Mouse (Mus musculus): ENCODE data around the gene Mical3. TPM values are rescaled to one million over a fixed set of nuclear protein-coding genes. Genes with fewer than 3 reads are reported as not detected.

The Mical3 gene
- total and polyA plus RNA-seq, 2 experiments from 2014 or later, result 30.8 to 94.8 TPM

DNA sequence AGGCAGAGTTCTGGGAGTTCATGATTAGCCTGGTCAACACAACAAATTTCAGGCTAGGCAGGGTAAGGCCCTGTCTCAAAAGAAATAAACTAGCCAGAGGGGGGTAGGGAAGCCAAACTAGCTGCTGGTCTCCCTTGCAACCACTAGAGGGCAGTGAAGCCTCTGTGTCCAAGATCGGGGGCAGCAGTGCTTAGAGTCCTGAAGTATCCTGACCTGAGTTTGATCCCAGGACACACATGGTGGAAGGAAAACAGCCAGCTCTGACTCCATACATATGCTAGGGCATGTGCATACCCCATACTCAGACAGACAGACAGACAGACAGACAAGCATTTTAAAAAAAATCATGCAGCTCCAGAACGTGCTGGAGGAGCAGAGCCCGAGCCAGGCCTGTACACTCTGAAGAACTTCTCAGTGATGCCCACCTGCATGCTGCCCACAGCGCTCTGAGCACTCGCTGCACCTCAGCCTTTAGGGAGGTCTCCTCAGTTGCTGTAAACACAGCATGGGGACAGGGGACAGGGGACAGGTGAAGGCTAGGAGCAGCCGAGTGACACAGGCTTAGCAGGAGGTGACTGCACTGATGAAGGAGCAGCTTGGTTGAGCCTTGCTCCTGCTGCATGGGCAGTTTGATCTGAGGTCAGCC lies 232.5 kb downstream of the Mical3 start:
- DNase-seq (ENCODE audit: low spot score) (peak; percentile 57), ATAC-seq (ENCODE audit: insufficient read depth, low read depth) (peak; percentile 71; the same call in 1 of the 2 replicates)
- H3K9ac ChIP-seq (replicated peaks; ENCODE audit: low read depth, low read length), result no peak overlapping the region
- 70% methylated on average over 6 of the region's 6 CpGs for WGBS
- no peaks in the 10 kb centered on the region for H3K4me1 ChIP-seq (ENCODE audit: control insufficient read depth, insufficient read depth)
- no peaks in the 10 kb centered on the region; the same call in 1 of the 2 replicates for H3K36me3 ChIP-seq (replicated peaks; ENCODE audit: control insufficient read depth, insufficient read depth, low read length)
- H3K4me3 ChIP-seq (ENCODE audit: low read depth, low read length), result no peak overlapping the region
- TF ChIP-seq EP300 (IDR thresholded peaks at IDR 0.05; ENCODE audit: low read depth), result no peak
- TF ChIP-seq CTCF (IDR thresholded peaks at IDR 0.05; ENCODE audit: low read depth), result peak; percentile 90
- no peak overlapping the region for H3K4me2 ChIP-seq (ENCODE audit: low read depth, low read length)
- no peak overlapping the region for H3K27ac ChIP-seq (ENCODE audit: low read depth)
- H3K9me3 ChIP-seq (replicated peaks; ENCODE audit: control insufficient read depth, low read length), result no peaks in the 10 kb centered on the region
- no peaks in the 10 kb centered on the region for H3K27me3 ChIP-seq (ENCODE audit: control insufficient read depth, insufficient read depth, low read length)

DNA sequence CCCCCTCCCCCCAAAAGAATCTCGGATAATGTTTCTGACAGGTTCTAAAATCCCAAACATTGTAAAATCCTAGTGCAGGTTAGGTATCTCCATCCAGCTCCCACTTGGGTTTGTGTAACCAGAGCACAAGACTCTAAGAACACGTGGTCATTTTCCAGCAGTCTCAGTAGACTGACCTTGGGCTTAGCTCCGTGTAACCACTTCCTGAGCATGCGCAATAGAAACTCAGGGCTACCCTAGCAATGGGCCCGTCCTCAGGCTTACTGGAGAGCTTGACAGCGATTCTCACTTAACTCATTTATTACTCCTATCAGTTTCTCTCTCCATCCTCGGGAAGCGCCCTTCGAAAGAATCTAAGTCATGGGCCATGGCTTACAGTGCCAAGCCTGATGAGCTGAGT lies 236.3 kb downstream of the Mical3 start:
- Histone ChIP-seq H3K27me3 (ENCODE audit: control insufficient read depth, insufficient read depth, low read length) (no peaks in the 10 kb centered on the region), H3K9me3 (replicated peaks; ENCODE audit: control insufficient read depth, low read length) (no peaks in the 10 kb centered on the region), H3K4me3 (ENCODE audit: low read depth, low read length) (no peak overlapping the region), H3K4me1 (ENCODE audit: control insufficient read depth, insufficient read depth) (0 out of 2 replicates have a peak, but pooled peaks cover 7% of the 10 kb centered on the region), H3K27ac (ENCODE audit: low read depth) (no peak overlapping the region), H3K4me2 (ENCODE audit: low read depth, low read length) (no peak overlapping the region), H3K9ac (replicated peaks; ENCODE audit: low read depth, low read length) (no peak overlapping the region), H3K36me3 (replicated peaks; ENCODE audit: control insufficient read depth, insufficient read depth, low read length) (peaks cover 6% of the 10 kb centered on the region; the same call in 1 of the 2 replicates)
- DNase-seq (ENCODE audit: low spot score) (no peak), ATAC-seq (ENCODE audit: insufficient read depth, low read depth) (no peak)
- TF ChIP-seq EP300 (IDR thresholded peaks at IDR 0.05; ENCODE audit: low read depth) (no peak), CTCF (IDR thresholded peaks at IDR 0.05; ENCODE audit: low read depth) (no peak)
- WGBS, result 84% methylated on average over 9 of the region's 9 CpGs

DNA sequence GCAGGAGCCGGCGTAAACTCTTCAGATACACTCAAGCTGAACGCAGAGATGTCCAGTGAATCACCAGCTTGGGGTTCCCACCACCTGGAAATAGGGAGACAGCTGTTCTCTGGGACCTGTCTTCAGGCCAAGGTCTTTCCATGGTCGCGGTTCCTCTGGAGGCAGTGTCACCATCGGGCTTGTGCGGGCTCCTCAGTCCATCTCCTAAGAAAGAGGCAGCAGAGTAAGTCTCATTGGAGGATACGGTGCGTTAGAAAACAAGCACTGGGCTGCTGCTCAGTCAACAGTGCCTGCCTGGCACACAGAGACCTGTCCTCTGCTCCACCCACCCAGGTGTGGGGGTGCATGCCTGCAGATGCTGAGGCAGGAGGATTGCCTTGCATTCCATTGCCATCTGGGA lies 236.7 kb downstream of the Mical3 start:
- WGBS, result 88% methylated on average over 9 of the region's 9 CpGs
- TF ChIP-seq EP300 (IDR thresholded peaks at IDR 0.05; ENCODE audit: low read depth) (no peak), CTCF (IDR thresholded peaks at IDR 0.05; ENCODE audit: low read depth) (no peak)
- Histone ChIP-seq H3K9me3 (replicated peaks; ENCODE audit: control insufficient read depth, low read length) (no peaks in the 10 kb centered on the region), H3K4me2 (ENCODE audit: low read depth, low read length) (no peak overlapping the region), H3K27me3 (ENCODE audit: control insufficient read depth, insufficient read depth, low read length) (no peaks in the 10 kb centered on the region), H3K4me3 (ENCODE audit: low read depth, low read length) (no peak overlapping the region), H3K27ac (ENCODE audit: low read depth) (no peak overlapping the region), H3K36me3 (replicated peaks; ENCODE audit: control insufficient read depth, insufficient read depth, low read length) (peaks cover 10% of the 10 kb centered on the region; the same call in 1 of the 2 replicates), H3K4me1 (ENCODE audit: control insufficient read depth, insufficient read depth) (0 out of 2 replicates have a peak, but pooled peaks cover 7% of the 10 kb centered on the region), H3K9ac (replicated peaks; ENCODE audit: low read depth, low read length) (no peak overlapping the region)
- DNase-seq (ENCODE audit: low spot score) (no peak), ATAC-seq (ENCODE audit: insufficient read depth, low read depth) (no peak)

DNA sequence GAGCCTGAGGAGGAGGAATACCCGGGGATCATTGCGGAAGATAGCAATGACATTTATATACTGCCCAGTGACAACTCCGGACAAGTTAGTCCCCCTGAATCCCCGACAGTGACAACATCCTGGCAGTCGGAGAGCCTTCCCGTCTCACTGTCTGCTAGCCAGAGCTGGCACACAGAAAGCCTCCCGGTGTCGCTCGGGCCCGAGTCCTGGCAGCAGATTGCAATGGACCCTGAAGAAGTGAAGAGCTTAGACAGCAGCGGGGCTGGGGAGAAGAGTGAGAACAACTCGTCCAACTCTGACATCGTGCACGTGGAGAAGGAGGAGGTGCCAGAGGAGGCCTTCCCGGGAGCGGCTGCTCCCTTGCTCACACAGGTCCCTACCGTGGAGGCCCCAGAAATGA lies 244.1 kb downstream of the Mical3 start:
- Histone ChIP-seq H3K9me3 (replicated peaks; ENCODE audit: control insufficient read depth, low read length) (no peaks in the 10 kb centered on the region), H3K27ac (ENCODE audit: low read depth) (no peak overlapping the region), H3K4me2 (ENCODE audit: low read depth, low read length) (no peak overlapping the region), H3K4me3 (ENCODE audit: low read depth, low read length) (no peak overlapping the region), H3K9ac (replicated peaks; ENCODE audit: low read depth, low read length) (no peak overlapping the region), H3K4me1 (ENCODE audit: control insufficient read depth, insufficient read depth) (0 out of 2 replicates have a peak, but pooled peaks cover 7% of the 10 kb centered on the region), H3K36me3 (replicated peaks; ENCODE audit: control insufficient read depth, insufficient read depth, low read length) (peaks cover 60% of the 10 kb centered on the region), H3K27me3 (ENCODE audit: control insufficient read depth, insufficient read depth, low read length) (no peaks in the 10 kb centered on the region)
- DNase-seq (ENCODE audit: low spot score) (no peak), ATAC-seq (ENCODE audit: insufficient read depth, low read depth) (no peak)
- TF ChIP-seq EP300 (IDR thresholded peaks at IDR 0.05; ENCODE audit: low read depth) (no peak), CTCF (IDR thresholded peaks at IDR 0.05; ENCODE audit: low read depth) (no peak)
- WGBS, result 84% methylated on average over 17 of the region's 17 CpGs

DNA sequence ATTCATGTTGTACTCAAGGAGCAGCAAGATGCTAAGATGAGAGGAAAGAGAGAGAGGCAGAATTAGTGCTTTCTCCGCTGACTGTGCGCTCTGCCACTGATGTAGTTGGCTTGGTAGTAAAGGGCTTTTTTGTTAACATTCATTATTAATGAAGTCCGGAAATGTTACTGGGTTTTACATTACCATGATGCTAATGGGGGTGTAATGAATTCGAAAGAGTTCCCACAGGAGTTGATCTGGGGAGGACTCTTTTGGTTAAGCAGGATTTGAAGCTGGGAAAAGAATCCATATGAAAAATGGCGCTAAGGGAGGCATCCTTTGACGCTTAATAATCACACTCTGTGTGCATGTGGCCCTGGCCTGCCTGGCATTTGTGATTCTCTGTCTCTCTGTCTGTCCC lies 246.4 kb downstream of the Mical3 start:
- H3K36me3 ChIP-seq (replicated peaks; ENCODE audit: control insufficient read depth, insufficient read depth, low read length), result peaks cover 70% of the 10 kb centered on the region
- H3K4me1 ChIP-seq (ENCODE audit: control insufficient read depth, insufficient read depth), result 0 out of 2 replicates have a peak, but pooled peaks cover 3% of the 10 kb centered on the region
- no peaks in the 10 kb centered on the region for H3K9me3 ChIP-seq (replicated peaks; ENCODE audit: control insufficient read depth, low read length)
- no peak overlapping the region for H3K9ac ChIP-seq (replicated peaks; ENCODE audit: low read depth, low read length)
- no peak overlapping the region for H3K27ac ChIP-seq (ENCODE audit: low read depth)
- 94% methylated on average over 6 of the region's 6 CpGs for WGBS
- no peak overlapping the region for H3K4me2 ChIP-seq (ENCODE audit: low read depth, low read length)
- no peaks in the 10 kb centered on the region for H3K27me3 ChIP-seq (ENCODE audit: control insufficient read depth, insufficient read depth, low read length)
- no peak overlapping the region for H3K4me3 ChIP-seq (ENCODE audit: low read depth, low read length)
- TF ChIP-seq CTCF (IDR thresholded peaks at IDR 0.05; ENCODE audit: low read depth), result no peak
- TF ChIP-seq EP300 (IDR thresholded peaks at IDR 0.05; ENCODE audit: low read depth), result no peak
- no peak for ATAC-seq (ENCODE audit: insufficient read depth, low read depth)
- no peak for DNase-seq (ENCODE audit: low spot score)

Other genes with a start within 250 kb of the Mical3 start
- 3.3 and 5.1 TPM in 2 replicates for gene Bid, start 214.1 kb downstream of the Mical3 start, total RNA-seq (2014; rRNA removed; ENCODE audit: low replicate concordance)
- gene Bid, start 214.1 kb downstream of the Mical3 start, polyA plus RNA-seq (2015; fragmentation: Nextera tagmentation; extraction: Ambion mirVana), result 2.6 and 3.6 TPM in 2 replicates
- 17.5 and 20.2 TPM in 2 replicates for gene Pex26, start 52.7 kb upstream of the Mical3 start, total RNA-seq (2014; rRNA removed; ENCODE audit: low replicate concordance)
- 4.6 and 5.0 TPM in 2 replicates for gene Pex26, start 52.7 kb upstream of the Mical3 start, polyA plus RNA-seq (2015; fragmentation: Nextera tagmentation; extraction: Ambion mirVana)
- gene Tuba8, start 79.7 kb upstream of the Mical3 start, total RNA-seq (2014; rRNA removed; ENCODE audit: low replicate concordance), result 2.7 and 5.6 TPM in 2 replicates
- 3.6 and 6.0 TPM in 2 replicates for gene Tuba8, start 79.7 kb upstream of the Mical3 start, polyA plus RNA-seq (2015; fragmentation: Nextera tagmentation; extraction: Ambion mirVana)
- 8.3 and 13.3 TPM in 2 replicates for gene Usp18, start 114.9 kb upstream of the Mical3 start, total RNA-seq (2014; rRNA removed; ENCODE audit: low replicate concordance)
- 4.0 and 5.2 TPM in 2 replicates for gene Usp18, start 114.9 kb upstream of the Mical3 start, polyA plus RNA-seq (2015; fragmentation: Nextera tagmentation; extraction: Ambion mirVana)
- 3.8 and 7.3 TPM in 2 replicates for gene Slc6a13, start 169.2 kb upstream of the Mical3 start, total RNA-seq (2014; rRNA removed; ENCODE audit: low replicate concordance)
- gene Slc6a13, start 169.2 kb upstream of the Mical3 start, polyA plus RNA-seq (2015; fragmentation: Nextera tagmentation; extraction: Ambion mirVana), result 7.8 TPM in 2 replicates
- gene Slc6a12, start 212.1 kb upstream of the Mical3 start, total RNA-seq (2014; rRNA removed; ENCODE audit: low replicate concordance), result not detected in 2 replicates
- 0.22 TPM in 1 of 2 replicates, not detected in the other for gene Slc6a12, start 212.1 kb upstream of the Mical3 start, polyA plus RNA-seq (2015; fragmentation: Nextera tagmentation; extraction: Ambion mirVana)

Data from heart, postnatal 0 days (tissue).